Mouse (Mus musculus) adrenal gland, adult 18-20 months (tissue): ENCODE data around the gene Krtap5-5. TPM values are rescaled to one million over a fixed set of nuclear protein-coding genes. Genes with fewer than 3 reads are reported as not detected.
"Not testable (repeated sequence)": the region's sequence is repeated elsewhere in the genome, so short reads cannot be mapped to it uniquely, and the experiment has no call there.

Source experiments
- DNase-seq, 2 experiments: peaks; one replicate each; pipeline ENCODE4 v3.0.0; 2021 to 2022; ENCODE audit warnings: low spot score in 2 of 2
- long read RNA-seq, 2 experiments: library from polyadenylated mRNA; stranded (forward); transcript quantifications; one replicate each; pipeline ENCODE4 v2.0.0; 2021
- total RNA-seq, 2 experiments: library from RNA; stranded (reverse); gene quantifications; 1 replicate in 1 of 2; 2 replicates in 1 of 2; pipeline ENCODE4 v1.2.3; 2021

Krtap5-5 gene
- total RNA-seq, result not detected
- long read RNA-seq, experiment 1, result 0 reads
- long read RNA-seq, experiment 2, result 0 reads

DNA sequence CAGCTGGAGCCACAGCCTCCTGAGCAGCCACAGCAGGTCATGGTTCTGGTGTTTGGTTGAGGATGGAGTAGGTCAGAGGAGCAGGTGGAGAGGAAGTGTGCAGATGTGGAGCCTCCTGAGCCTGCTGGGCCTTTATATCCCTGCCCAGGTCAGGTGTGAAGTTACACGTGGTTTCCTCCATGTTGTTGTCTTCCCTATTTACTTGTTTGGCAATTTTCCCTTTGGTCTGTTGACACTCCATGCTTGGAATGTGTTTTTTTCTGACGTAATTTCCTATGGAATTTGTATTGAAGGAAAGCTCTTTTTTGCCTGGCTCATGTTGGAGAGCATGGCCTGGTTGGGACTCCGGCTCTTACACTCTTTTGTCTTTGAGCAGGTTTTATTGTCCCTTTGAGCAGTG, at the start of gene Krtap5-5:
Krtap5-5 (minus strand) TSS at position 101 of the 400 bp plus-strand sequence.
- not testable (repeated sequence) for DNase-seq

DNA sequence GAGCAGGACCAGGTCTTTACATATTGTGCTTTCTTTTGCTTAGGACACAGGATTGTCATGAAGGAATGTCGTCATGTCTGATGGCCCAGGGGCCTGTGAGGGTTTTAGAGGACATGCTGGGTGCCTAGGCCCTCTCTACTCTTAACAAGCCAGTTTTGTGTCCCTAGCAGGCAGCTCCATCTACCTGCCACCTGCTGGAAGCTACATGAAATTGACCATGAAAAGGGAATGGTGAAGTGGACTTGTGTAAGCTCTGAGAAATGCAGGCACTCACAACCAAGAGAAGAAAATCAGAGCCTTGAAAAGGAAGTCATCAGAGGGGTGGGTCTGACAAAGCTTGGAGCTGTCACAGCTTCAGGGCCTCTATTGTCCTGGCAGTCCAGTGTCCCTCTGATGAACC, 49.5 kb upstream of the Krtap5-5 start:
- not testable (repeated sequence) for DNase-seq

DNA sequence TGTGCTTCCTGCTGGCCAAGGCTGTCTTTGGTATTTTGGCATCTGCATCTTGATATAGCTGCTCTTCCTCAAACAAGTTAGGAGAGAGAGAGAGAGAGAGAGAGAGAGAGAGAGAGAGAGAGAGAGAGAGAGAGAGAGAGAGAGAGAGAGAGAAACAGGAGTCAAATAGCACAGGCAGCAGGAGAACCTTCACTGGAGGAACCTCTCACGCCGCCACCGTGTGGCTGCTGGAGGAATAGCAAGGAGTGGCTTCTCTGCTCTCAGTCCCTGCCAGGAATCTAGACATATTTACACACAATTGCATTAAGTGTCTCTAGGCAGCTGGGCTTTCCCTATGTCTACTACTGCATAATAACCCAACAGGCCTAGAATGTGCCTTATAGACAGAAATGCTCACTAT, 48.4 kb upstream of the Krtap5-5 start:
- peak; percentile 60 to 69 for DNase-seq

DNA sequence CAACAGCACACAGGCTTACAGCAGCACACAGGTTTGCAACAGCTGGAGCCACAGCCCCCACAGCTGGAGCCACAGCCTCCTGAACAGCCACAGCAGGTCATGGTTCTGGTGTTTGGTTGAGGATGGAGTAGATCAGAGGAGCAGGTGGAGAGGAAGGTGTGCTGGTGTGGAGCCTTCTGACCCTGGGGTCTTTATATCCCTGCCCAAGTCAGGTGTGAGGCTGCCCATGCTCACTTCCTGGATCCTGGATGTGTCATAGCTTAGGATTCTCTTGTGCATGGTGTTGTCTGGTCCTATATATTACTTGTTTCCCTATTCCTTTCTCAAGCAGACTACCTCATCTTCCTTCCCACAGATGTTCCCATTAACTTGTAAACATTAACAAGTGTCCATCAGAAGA, 44.5 kb upstream of the Krtap5-5 start, which contains the start of gene Gm4559:
Gm4559 (minus strand) TSS at position 101 of the 400 bp plus-strand sequence.
- DNase-seq, result not testable (repeated sequence)

DNA sequence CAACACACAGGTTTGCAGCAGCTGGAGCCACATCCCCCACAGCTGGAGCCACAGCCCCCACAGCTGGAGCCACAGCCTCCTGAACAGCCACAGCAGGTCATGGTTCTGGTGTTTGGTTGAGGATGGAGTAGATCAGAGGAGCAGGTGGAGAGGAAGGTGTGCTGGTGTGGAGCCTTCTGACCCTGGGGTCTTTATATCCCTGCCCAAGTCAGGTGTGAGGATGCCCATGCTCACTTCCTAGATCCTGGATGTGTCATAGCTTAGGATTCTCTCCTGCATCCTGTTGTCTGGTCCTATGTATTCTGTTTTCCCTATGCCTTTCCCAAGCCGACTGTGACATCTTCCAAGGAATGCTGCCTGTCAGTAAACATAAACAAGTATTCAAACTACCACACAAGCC, 28.5 kb upstream of the Krtap5-5 start, which contains the start of gene Gm2431:
Gm2431 (minus strand) TSS at position 101 of the 400 bp plus-strand sequence.
- DNase-seq, result not testable (repeated sequence)

DNA sequence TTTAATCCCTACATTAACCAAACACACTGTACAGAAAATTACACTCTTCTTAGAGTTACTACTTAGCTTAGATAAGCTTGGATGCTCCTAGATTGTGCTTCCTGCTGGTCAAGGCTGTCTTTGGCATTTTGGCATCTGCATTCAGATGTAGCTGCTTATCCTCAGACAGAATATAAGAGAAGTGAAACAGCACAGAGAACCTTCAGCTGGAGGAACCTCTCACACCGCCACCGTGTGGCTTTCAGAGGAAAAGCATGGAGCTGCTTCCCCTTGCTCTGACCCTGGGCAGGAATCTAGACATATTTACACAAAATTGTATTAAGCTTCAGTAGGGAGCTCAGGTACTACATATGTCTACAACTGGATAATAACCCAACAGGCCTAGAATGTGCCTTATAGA, 25.7 kb upstream of the Krtap5-5 start:
- DNase-seq, result peak; percentile 5 to 25

DNA sequence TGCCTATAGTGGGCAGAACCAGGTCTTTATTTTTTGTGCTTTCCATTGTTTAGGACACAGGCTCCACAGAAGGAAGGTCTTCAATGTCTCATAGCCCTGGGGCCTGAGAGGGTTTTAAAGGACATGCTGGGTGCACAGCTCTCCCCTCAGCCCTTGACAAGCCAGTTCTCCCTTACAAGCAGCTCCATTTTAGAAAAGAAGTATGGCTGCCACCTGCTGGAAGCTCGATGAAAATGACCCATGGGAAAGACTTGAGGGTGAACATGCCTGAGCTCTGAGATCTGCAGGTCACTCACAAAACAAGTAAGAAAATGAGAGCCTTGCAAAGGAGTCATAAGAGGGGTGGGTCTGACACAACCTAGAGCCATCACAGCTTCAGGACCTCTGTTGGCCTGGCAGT, 20.1 kb upstream of the Krtap5-5 start:
- peak; percentile 3 to 28 for DNase-seq

DNA sequence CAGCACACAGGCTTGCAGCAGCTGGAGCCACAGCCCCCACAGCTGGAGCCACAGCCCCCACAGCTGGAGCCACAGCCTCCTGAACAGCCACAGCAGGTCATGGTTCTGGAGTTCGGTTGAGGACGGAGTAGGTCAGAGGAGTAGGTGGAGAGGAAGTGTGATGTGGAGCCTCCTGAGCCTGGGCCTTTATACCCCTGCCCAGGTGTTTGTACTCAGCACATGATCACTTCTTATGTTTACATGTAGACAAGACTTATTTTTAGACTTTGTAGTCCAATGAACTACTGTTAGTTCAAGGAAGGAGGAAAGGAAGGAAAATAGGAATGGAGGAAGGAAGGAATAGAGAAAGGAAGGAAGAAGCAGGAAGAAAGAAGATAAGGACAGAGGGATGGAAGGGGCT, 11.2 kb upstream of the Krtap5-5 start, which contains the start of gene Gm40460:
Gm40460 (minus strand) TSS at position 101 of the 400 bp plus-strand sequence.
- no peak for DNase-seq

DNA sequence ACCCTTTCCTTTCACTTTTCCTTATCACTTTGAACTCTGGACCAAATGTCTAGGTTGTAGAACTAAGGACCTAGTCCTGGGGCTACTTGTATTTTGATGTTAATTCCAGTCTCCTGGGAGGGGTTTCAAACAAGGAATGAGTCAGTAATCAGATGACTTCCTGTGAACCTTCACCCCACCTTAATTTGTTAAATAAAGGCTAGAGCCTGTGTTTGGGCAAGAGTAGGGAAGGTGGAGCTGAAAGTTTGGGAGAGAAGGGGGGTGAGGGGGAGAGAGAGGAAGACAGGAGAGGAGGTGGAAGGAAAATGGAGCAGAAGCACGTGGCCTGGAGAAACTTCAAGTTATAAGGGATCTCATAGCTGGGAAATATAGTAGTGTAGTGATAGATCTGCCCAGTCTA, 1.8 kb upstream of the Krtap5-5 start:
- no peak for DNase-seq

DNA sequence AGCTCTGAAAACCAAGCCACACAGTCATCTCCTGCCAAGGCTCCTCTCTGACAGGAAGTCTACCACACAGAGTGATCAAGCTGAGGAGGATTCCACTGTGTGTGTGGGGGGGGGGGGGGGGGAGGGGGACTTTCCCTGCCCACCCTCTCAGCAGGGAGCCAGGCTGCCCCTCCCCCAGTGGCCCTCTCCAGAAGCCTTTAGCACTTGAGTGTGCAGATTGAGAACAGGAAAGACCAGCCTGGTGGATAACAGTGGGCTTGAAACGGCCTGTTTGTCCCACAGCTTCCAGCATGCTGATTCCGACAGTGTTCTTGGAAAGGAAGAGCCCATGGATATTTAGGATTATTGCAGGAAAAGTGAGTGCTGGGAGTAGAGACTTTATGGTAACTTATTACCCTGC, 5.3 kb downstream of the Krtap5-5 start:
- no peak for DNase-seq

DNA sequence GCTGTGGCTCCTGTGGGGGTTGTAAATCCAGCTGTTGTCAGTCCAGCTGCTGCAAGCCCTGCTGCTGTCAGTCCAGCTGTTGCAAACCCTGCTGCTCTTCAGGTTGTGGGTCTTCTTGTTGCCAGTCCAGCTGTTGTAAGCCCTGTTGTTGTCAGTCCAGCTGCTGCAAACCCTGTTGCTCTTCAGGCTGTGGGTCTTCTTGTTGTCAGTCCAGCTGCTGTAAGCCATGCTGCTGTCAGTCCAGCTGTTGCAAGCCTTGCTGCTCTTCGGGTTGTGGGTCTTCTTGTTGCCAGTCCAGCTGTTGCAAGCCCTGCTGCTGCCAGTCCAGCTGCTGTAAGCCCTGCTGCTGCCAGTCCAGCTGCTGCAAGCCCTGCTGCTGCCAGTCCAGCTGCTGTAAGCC, 17.6 kb downstream of the Krtap5-5 start:
- DNase-seq, result not testable (repeated sequence)

DNA sequence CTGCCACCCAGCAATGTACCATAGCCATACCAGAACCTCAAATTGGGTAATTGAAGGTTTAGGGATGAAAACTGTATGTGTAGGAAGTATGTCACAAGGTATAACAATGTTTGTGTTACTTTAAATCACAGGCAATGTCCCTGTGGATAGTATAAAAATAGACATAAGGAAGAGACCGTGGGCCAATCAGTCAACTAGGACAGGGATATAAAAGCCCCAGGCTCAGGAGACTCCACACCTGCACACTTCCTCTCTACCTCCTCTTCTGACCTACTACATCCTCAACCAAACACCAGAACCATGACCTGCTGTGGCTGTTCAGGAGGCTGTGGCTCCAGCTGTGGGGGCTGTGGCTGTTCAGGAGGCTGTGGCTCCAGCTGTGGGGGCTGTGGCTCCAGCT, 18.2 kb downstream of the Krtap5-5 start, which contains the start of gene Gm7579:
Gm7579 (plus strand) TSS at position 301 of the 400 bp plus-strand sequence.
- DNase-seq, result no peak

DNA sequence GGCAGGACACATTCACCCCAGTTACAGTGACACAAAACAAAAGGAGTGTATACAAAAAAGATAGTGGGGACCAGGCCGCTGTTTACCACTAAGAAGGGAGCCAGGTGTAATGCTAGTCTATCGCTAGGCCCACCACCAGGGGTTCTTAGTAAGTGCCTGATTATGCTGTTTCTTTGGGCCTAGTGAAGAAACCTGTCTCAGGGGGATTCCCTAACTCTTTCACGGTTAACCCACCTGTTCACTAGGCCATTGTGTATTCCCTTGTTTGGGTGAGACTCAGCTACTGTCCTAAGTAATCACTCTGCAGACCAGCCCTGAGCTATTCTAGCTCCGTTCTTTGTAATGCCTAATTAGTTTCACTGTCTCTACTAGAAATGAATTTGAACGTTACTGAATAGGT, 22.9 kb downstream of the Krtap5-5 start:
- not testable (repeated sequence) for DNase-seq

DNA sequence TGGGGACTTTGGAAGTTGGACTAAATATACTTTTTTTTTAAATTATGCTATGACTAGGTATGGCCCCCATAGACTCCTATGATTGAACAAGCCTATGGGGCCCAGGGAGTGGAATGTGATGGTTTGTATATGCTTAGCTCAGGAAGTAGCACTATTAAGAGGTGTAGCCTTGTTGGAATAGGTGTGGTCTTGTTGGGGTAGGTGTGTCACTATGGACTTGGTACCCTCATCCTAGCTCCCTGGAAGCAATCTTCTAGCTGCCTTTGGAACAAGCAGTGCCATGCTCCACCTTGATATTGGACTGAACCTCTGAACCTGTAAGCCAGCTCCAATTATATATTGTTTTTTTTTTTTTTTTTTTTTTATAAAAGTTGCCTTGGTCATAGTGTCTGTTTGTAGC, 24.3 kb downstream of the Krtap5-5 start:
- DNase-seq, result no peak

DNA sequence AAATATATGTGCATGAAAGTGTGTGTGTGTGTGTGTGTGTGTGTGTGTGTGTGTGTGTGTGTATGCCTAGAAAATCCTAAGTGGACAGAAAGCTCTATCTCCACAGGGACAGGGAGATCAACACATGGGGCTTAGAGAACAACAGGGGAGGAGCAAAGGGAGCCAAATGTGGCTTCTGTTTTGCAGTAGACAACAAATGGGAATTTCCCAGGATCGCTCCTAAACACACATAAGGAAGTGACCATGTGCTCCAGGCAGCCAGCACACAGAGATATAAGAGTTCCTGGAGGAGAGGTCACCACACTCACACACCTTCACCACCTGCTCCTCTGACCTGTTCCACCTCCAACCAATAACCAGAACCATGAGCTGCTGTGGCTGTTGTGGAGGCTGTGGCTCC, 28.7 kb downstream of the Krtap5-5 start, which contains the start of gene Krtap5-3:
Krtap5-3 (plus strand) TSS at position 301 of the 400 bp plus-strand sequence.
- no peak for DNase-seq

DNA sequence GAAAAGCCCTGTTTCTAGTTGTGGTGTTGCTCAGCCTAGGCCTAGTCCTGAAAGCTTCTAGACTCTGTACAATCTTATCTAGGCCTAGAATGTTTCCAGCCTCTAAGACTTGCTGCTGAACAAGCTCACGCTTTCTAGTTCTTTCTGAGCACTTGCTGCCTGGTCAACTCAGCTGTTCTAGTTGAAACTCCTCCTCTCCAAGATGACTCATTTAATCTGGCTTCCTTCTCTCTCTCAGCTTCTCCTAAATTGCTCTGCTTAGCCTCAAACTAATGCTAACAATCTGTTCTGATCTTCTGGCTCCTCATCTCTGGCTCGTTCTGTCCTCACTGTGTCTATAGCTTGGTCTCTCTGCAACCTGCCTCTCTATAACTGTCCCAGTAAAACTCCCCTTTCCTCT, 31.0 kb downstream of the Krtap5-5 start:
- DNase-seq, result no peak

DNA sequence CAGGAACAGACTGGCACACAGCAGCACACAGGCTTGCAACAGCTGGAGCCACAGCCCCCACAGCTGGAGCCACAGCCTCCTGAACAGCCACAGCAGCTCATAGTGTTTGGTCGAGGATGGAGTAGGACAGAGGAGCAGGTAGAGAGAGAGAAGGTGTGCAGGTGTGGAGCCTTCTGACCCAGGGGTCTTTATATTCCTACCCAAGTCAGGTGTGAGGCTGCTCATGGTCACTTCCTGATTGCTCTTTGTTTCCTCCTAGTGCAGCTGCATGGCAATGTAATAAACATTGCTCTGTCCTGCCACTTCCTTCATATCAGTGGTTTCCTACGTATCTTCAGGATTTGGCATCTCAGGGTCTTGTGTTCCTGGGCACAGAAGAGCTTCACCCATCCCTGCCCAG, 39.5 kb downstream of the Krtap5-5 start, which contains the start of gene Gm10153:
Gm10153 (minus strand) TSS at position 101 of the 400 bp plus-strand sequence.
- DNase-seq, result no peak

DNA sequence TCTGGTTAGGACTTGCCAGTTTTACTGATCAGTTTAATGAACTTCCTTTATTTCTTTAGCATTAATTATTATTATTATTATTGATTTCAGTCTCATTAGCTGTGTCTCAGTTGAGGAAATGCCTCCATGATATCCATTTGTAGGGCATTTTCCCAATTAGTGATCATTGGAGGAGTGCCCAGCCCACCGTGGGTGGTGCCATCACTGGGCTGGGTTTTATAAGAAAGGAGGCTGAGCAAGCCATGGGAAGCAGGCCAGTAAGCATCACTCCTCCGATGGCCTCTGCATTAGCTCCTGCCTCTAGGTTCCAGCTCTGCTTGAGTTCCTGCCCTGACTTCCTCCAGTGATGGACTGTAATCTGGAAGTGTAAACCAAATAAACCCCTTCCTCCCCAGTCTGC, 41.6 kb downstream of the Krtap5-5 start:
- no peak for DNase-seq

DNA sequence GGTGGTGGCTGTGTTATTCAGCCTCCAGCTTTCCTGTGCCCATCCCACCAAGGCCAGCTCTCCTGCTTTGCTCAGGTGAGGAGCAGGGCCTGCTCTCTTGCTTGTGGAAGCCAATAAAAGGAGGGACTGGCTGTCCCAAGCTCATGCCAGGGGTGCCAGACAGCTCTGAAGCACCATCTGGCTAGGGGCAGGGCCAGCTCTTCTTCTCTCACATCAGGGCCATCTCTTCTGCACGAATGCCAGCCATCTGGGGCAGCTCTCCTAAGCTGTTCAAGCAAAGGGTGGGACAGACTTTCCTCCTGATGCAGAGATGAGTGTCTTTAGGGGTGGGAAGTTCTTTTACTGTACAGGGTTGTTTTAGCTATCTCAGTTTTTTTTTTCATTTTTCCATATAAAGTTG, 48.8 kb downstream of the Krtap5-5 start:
- DNase-seq, result no peak
